Mouse (Mus musculus) stomach, postnatal 0 days (tissue): ENCODE measurements at regions not wholly inside any gene's neighbourhood (a gene's known extent, or its start where the extent isn't known, plus 50 kb on each side); places are given as distances from the start of the nearest gene placed in this dataset.

Experiments used
- ATAC-seq: fragments of 200-750 bp; cut with Nextera tagmentation; 2 replicates; pipeline ENCODE4 v1.8.0; 2017; ENCODE audit not compliant: low FRiP score, low TSS enrichment
- DNase-seq: peaks from one replicate; pipeline ENCODE4 v3.0.0-alpha.2; 2016; ENCODE audit warnings: low spot score
- H3K27ac ChIP-seq: fragments of 300-500 bp; sonication (generic); replicated peaks from 2 replicates; pipeline ENCODE4 v1.5.1; 2014; ENCODE audit warnings: mild to moderate bottlenecking, control low read depth
- H3K27me3 ChIP-seq: fragments of 300-500 bp; sonication (generic); 2 replicates; pipeline ENCODE4 v1.6.1; 2014; ENCODE audit warnings: low read length; ENCODE audit not compliant: control insufficient read depth, insufficient read depth
- H3K36me3 ChIP-seq: fragments of 300-500 bp; sonication (generic); 2 replicates; pipeline ENCODE4 v1.6.1; 2014; ENCODE audit warnings: low read length, mixed read lengths; ENCODE audit not compliant: control insufficient read depth, insufficient read depth
- H3K4me1 ChIP-seq: fragments of 300-500 bp; sonication (generic); replicated peaks from 2 replicates; pipeline ENCODE4 v1.6.1; 2014; ENCODE audit warnings: antibody characterized with exemption; ENCODE audit not compliant: control insufficient read depth, insufficient read depth
- H3K4me2 ChIP-seq: fragments of 300-500 bp; sonication (generic); replicated peaks from 2 replicates; pipeline ENCODE4 v1.6.1; 2014; ENCODE audit warnings: low read depth, mild to moderate bottlenecking, control low read depth, moderate library complexity
- H3K4me3 ChIP-seq: fragments of 300-500 bp; sonication (generic); 2 replicates; pipeline ENCODE4 v1.5.1; 2014; ENCODE audit warnings: low read depth, low read length, control low read depth
- H3K9ac ChIP-seq: fragments of 300-500 bp; sonication (generic); 2 replicates; pipeline ENCODE4 v1.6.1; 2014; ENCODE audit warnings: mild to moderate bottlenecking, low read length, control low read depth, mixed read lengths
- H3K9me3 ChIP-seq: fragments of 300-500 bp; sonication (generic); 2 replicates; pipeline ENCODE4 v1.6.1; 2016; ENCODE audit warnings: low read length; ENCODE audit not compliant: control insufficient read depth
- CTCF ChIP-seq: IDR thresholded peaks from 2 replicates; pipeline ENCODE4 v1.5.1; 2016; ENCODE audit warnings: antibody characterized with exemption, low read depth, mild to moderate bottlenecking, moderate library complexity
- EP300 ChIP-seq: optimal IDR thresholded peaks from 2 replicates; pipeline ENCODE3; 2016; ENCODE audit warnings: antibody characterized with exemption
- WGBS: fragments of 180-500 bp; shearing (Covaris S2); extraction: QIAGEN DNeasy Blood & Tissue Kit; methylation state at CpG from one replicate; pipeline ENCODE4 v1.1.7; 2014; 5-methylcytosine and 5-hydroxymethylcytosine counted together

DNA sequence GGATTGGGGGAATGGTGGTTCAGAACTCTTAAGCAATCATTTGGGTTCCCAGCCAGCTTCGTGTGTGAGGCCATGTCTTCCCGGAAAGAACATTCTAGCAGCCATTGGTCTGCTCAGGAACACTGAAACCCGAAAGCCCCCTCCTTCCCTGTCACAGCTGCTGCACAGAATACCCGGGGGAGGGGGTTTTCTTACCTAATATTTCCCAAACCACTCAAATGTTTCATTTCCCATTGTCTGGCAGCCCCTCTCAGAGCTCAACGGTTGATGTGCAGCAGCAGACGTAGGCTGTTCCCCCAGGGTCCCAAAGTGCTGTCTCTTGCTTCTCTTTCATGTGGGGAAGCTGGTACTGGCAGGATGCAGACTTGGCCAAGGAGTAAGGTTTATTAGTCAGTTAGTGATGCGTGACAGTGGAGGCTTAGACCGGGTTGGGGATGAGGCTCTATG is 132.4 kb downstream of the 2410131K14Rik start:
- Histone ChIP-seq H3K4me3 (no peak overlapping the region), H3K27me3 (no peaks in the 10 kb centered on the region), H3K9ac (no peak overlapping the region), H3K9me3 (no peaks in the 10 kb centered on the region), H3K4me1 (peaks cover 6% of the 10 kb centered on the region; the same call in 1 of the 2 replicates), H3K36me3 (no peaks in the 10 kb centered on the region), H3K27ac (no peak overlapping the region), H3K4me2 (no peak overlapping the region)
- 61% methylated on average over 8 of the region's 8 CpGs for WGBS
- ATAC-seq = no peak
- TF ChIP-seq CTCF (no peak), EP300 (no peak)
- no peak for DNase-seq

DNA sequence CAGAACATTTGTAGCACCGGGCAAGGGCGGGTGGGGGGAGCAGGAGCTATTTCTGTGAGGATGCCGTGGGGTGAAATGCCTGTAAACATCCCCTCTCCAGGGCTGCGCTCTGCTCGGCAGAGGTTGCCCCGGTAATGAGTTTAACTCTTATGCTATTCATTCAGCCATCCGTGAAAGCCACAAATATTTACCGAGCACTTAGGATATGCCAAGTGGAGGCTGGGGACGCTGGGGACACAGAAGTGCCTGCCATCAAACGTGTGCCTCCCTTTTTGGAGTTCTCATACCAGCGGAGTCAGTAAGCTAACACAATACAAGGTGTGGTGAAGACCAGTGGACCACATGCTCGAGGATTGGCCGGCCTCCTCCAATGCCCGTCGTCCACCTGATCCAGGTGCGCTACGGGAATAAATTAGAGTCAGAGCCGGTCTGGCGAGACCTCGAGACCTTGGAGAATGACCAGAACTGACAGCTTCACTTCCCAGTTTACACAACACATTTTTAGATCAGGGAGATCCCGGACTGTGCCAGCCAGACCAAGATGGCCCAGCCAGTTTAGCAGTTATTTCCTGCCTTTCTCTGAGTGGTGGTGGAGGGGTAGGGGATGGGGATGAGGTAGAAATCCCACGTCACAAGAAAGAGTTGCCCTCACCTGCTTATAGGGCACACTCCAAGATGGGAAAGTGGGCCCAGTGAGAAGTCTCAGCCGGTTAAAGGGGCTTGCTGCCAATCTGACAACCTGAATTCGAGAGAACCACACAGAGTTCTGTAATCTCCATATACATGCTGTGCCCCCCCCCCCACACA is 134.4 kb downstream of the 2410131K14Rik start:
- no peak overlapping the region for H3K4me2 ChIP-seq
- no peak overlapping the region for H3K27ac ChIP-seq
- H3K4me3 ChIP-seq = no peak overlapping the region
- 44% methylated on average over 24 of the region's 24 CpGs for WGBS
- DNase-seq (no peak), ATAC-seq (no peak)
- H3K27me3 ChIP-seq = no peaks in the 10 kb centered on the region
- H3K9ac ChIP-seq = no peak overlapping the region
- no peaks in the 10 kb centered on the region for H3K36me3 ChIP-seq
- TF ChIP-seq CTCF (no peak), EP300 (no peak)
- no peaks in the 10 kb centered on the region for H3K9me3 ChIP-seq
- H3K4me1 ChIP-seq = peaks cover 6% of the 10 kb centered on the region; the same call in 1 of the 2 replicates

DNA sequence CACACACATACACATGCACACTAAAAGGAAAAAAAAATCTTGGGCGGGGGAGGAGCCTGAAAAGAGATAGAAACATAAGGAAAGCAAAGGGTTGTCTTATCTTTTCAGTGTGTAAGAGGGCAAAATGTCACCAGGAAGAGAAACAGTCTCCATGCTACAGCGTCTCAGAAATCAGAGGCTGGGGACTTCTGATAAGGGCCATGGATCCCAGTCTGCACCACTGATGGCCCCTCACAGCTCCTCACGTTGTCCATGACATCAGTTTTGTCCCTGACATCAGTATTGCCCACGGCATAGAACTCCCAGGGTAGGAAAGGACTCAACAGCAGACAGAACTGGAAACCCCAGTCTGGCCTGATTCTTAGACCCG is 135.0 kb downstream of the 2410131K14Rik start:
- Histone ChIP-seq H3K9me3 (no peaks in the 10 kb centered on the region), H3K9ac (peak overlapping the region; percentile 35; the same call in 1 of the 2 replicates), H3K27me3 (no peaks in the 10 kb centered on the region), H3K4me2 (peak overlapping the region; percentile 74), H3K4me3 (peak overlapping the region; percentile 44; the same call in 1 of the 2 replicates), H3K27ac (peak overlapping the region; percentile 56; the same call in 1 of the 2 replicates), H3K36me3 (no peaks in the 10 kb centered on the region), H3K4me1 (peaks cover 6% of the 10 kb centered on the region; the same call in 1 of the 2 replicates)
- TF ChIP-seq CTCF (no peak), EP300 (no peak)
- ATAC-seq (no peak), DNase-seq (no peak)
- WGBS = 27% methylated on average over 5 of the region's 5 CpGs

DNA sequence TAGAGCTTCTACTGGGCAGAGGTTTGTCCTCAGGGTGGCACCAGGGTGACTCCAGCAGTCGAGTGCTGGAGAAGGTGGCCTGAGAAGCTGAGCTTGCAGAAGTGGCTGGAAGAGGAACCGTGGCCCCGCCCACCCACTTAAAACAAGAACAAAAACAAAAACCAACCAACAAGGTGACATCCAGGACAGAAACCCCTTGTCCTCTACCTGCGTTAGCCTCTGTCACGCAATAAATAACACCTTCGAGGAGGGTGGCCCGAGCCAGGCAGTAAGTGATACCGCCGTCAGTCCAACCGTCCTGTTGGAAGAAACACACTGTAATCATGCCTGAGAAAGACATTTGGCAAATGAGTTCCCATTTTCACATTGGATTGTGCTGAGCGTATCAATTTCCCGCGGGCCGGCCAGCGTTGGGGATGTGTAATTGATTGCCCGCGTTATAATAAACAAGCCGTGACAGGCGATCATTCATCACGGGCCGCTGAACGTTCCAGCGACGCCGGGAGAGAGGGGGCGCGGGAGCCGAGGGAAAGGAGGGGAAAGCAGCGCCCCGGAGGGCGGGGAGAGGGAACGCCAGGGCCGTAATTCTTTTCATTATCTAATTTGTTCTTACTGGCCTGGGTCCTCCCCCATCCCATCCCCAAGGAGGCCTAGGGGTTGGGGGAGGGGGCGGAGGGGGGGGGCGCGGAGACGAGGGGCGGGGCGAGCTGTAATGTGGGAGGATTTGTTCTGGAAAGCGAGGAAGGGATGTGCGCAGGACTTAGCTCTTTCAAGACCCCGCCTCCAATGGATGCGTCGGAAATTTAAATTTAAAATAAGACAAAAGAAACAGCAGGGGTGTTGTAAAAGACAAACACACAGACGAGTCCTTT is 135.6 kb downstream of the 2410131K14Rik start:
- Histone ChIP-seq H3K4me2 (peak overlapping the region; percentile 74), H3K9me3 (no peaks in the 10 kb centered on the region), H3K36me3 (no peaks in the 10 kb centered on the region), H3K4me3 (peak overlapping the region; percentile 44), H3K4me1 (peaks cover 6% of the 10 kb centered on the region; the same call in 1 of the 2 replicates), H3K9ac (peak overlapping the region; percentile 43), H3K27me3 (no peaks in the 10 kb centered on the region), H3K27ac (peak overlapping the region; percentile 77)
- DNase-seq (peak; percentile 72), ATAC-seq (peak; percentile 71; the same call in 1 of the 2 replicates)
- WGBS = 1% methylated on average over 41 of the region's 45 CpGs
- TF ChIP-seq CTCF (peak; percentile 51), EP300 (peak; percentile 27)

DNA sequence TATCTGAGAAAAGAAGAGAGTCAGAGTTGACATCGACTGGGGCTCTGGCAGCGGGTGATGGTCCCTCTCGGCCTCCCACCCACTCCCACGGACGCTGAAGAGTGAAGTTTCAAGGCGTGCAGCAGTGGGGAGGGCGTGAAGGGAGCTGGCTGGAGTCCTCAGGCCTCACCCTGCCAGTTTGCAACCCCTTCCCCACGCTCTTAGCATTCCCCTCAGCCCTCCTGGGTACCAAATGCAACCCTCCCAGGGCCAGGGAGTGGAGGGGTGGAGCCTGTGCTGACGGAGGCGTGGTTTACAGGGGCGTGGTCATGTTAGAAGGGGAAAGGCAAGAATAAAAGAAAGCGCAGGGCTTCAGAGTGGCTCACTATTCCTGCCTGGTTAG is 136.3 kb downstream of the 2410131K14Rik start:
- no peak for TF ChIP-seq EP300
- no peak for TF ChIP-seq CTCF
- ATAC-seq (peak; percentile 63), DNase-seq (peak; percentile 75)
- H3K4me3 ChIP-seq = peak overlapping the region; percentile 44
- H3K36me3 ChIP-seq = no peaks in the 10 kb centered on the region
- H3K9ac ChIP-seq = peak overlapping the region; percentile 43
- H3K9me3 ChIP-seq = no peaks in the 10 kb centered on the region
- peaks cover 6% of the 10 kb centered on the region; the same call in 1 of the 2 replicates for H3K4me1 ChIP-seq
- H3K27me3 ChIP-seq = no peaks in the 10 kb centered on the region
- H3K4me2 ChIP-seq = peak overlapping the region; percentile 74
- WGBS = under 1% methylated on average over 12 of the region's 12 CpGs
- H3K27ac ChIP-seq = peak overlapping the region; percentile 77
